Mouse (Mus musculus) hematopoietic stem cell, adult 5-6 weeks (primary cell): ENCODE measurements at regions not wholly inside any gene's neighbourhood (a gene's known extent, or its start where the extent isn't known, plus 50 kb on each side); places are given as distances from the start of the nearest gene placed in this dataset.

ENCODE experiments used
- ATAC-seq, 2 experiments: fragments of 125-278 bp in 1 of 2; replicated peaks in 1 of 2; 2 replicates each; pipeline ENCODE4 v1.8.0; 2016 to 2017; ENCODE audit warnings: inconsistent platforms in 2 of 2, mild to moderate bottlenecking in 2 of 2, moderate number of reproducible peaks in 2 of 2, low read depth in 1 of 2, moderate TSS enrichment in 1 of 2; ENCODE audit not compliant: low FRiP score in 2 of 2, poor library complexity in 2 of 2, severe bottlenecking in 2 of 2, insufficient read depth in 1 of 2, low TSS enrichment in 1 of 2

GRCm38 (mm10) chr2:74378709-74379108, 200.5 kb downstream of the Lnpk start:
- ATAC-seq: no peak

GRCm38 (mm10) chr2:74373938-74374337, 205.3 kb downstream of the Lnpk start:
- ATAC-seq: no peak

GRCm38 (mm10) chr2:74373056-74373455, 206.2 kb downstream of the Lnpk start:
- no peak for ATAC-seq

GRCm38 (mm10) chr2:74363255-74363654, 216.0 kb downstream of the Lnpk start:
- ATAC-seq: no peak

DNA sequence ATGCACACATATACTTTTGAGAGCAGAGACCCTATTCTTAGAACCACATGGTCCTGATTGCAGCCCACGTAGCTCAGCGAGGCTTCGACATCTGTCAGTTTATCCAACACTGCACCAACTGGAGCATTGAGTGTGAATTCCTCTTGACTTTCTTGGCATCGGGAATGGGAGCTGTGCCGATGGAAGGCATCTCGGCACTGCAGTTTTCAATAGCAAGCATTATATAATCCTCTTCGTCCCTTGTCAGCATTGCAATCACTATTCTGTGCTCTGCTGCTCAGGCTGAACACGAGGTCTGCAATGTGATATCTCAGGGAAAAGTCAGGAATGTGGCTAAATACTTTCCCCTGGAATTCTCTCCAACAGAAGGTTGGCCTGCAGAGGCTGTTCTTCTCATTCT, 224.6 kb downstream of the Lnpk start:
- no peak for ATAC-seq

DNA sequence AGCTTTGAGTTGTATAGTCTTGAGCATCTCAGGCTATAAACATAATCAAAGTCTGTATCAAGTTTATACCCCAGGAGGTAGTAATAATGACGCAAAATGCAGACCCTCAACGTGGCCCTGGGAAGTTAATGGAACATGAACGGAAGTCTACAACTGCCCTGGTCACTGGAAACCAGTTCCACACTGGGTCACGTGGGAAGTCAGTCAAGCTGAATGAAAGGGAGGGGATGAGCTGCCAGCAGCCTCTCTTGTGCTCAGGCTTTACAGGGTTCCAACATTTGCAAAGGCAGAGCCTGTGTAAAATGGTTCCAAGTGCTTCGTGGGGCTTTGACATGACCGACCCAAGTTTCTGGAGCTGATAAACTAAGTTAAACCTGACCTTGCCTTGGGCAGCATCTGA, 229.4 kb downstream of the Lnpk start:
- ATAC-seq: no peak

DNA sequence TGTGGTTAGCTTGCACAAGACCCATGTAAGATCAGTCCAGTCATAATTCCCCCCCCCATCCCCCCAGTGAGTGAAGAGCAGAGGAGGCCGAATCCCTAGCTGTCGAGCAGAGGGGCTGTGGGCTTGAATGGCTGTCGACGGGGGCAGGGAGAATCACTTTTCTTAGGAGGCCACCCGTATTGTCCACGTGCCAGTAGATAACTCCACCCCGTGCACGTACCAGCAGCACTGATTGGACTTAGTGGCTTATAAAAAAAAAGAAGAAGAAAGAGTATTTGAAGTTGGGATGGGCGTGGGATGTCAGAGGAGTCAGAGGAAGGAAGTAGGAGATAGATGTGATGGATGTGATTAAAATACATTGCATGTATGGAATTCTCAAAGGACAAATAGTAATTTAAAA, 272.9 kb downstream of the Lnpk start:
- ATAC-seq: no peak

DNA sequence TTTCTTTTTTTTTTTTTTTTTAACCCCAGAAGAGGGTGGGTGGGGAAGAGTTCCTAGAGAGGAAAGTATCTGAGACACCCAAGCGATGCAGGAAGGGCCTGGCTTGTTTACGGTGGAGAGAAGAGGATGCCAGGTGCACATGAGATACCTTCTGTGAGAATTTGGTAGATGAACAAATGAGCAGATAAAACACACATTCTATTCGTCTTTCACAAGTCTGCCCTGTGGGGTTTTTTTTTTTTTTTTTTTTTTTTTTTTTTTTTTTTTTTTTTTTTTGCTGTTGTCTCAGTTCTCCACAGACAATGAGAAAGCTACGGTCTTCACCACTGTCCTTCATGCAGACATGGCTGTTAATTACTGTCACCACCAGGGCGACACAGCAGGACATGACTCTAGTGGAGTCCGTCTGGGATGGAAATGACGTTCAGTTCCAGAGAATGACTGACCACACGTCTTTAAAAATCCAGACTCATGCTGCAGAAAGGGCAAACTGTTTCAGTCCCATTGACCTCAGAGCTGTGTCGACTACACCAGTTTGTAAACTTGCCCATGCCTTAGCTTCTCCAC, 278.3 kb downstream of the Lnpk start:
- no peak for ATAC-seq

DNA sequence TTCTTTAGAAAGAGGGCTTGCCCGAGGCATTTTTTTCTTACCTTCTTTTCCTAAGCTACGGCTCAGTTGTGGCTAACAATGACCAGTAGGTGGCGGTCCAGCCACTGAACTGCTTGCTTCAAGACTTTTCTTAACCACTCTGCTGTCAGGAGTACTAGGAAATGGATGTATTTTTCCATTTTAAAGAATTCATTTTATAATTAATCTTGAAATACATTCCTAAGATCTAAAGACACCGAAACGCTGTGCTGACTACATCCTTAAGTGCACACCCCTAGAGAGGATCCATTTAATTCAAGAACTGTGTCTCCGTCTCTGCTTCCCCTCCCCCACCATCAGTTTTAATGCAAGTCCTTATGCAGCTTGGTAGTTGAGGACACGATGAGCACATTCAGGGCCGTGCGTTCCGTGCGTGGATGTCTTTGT, 278.9 kb downstream of the Lnpk start:
- peak; percentile 58 to 82; a peak in 3 of 4 replicates for ATAC-seq

GRCm38 (mm10) chr2:74292641-74293040, 286.6 kb downstream of the Lnpk start:
- ATAC-seq: no peak

DNA sequence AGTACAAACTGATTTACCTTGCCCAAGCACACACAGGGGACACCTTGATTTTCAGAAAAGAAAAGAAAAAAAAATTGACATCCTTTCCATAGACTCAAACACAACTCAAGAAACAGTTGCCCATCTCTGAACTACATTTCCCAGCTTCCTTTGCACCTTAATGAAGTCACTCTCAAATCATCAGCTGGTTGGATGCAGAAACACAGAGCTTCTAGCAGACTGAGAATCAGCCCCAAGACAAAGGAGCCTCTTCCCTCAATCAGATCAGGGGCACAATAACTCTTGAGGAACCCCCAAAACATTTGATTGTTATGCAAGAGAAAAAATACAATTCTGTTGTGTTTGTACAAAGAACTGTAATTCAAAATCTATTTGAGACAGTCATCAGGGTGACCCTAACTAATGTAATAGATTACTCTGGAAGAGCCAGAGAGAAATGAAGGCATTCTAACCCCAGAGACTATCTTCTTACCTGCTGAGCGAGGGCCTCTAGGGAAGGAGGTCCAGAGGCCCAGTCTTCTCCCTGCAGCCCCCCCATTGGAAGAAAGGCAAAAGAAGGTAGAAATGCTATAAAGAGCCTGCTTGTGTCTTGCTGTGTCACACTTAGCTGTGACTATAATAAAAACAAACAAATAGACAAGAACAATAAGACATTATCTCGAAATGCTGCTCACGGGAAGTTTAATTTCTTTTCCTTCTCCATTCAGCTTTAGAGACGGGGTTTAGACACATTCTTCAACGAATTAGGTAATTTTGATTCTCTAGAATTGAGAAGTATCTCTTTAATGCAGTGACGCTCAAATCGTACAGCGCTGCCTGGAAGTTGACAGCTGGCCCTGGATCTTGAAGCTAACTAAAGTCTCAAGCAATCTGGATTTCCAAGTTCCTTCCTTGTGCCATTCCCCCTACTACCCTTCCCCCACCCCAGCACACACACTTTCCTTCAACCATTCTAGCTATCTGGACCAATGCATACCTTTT, 287.5 kb downstream of the Lnpk start:
- no peak for ATAC-seq

DNA sequence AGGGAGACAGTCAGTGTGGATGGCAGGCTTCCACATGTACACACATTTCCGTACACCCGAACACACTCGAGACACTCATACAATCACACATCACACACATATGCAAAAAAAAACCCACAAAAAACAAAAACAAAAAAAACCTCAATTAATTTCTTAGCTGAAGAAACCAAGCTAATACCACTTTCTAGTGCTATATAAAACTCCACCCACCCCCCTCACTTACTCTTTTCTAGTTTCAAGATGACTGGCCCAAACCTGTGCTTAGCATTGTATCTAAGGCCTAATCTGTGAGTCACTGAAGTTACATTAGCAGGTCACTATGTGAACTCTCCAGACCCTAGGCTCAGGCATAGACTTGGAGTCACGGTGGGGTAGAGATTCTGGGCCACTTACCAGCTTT, 293.6 kb downstream of the Lnpk start:
- no peak for ATAC-seq

GRCm38 (mm10) chr2:74264963-74265362, 314.3 kb downstream of the Lnpk start:
- ATAC-seq: no peak

DNA sequence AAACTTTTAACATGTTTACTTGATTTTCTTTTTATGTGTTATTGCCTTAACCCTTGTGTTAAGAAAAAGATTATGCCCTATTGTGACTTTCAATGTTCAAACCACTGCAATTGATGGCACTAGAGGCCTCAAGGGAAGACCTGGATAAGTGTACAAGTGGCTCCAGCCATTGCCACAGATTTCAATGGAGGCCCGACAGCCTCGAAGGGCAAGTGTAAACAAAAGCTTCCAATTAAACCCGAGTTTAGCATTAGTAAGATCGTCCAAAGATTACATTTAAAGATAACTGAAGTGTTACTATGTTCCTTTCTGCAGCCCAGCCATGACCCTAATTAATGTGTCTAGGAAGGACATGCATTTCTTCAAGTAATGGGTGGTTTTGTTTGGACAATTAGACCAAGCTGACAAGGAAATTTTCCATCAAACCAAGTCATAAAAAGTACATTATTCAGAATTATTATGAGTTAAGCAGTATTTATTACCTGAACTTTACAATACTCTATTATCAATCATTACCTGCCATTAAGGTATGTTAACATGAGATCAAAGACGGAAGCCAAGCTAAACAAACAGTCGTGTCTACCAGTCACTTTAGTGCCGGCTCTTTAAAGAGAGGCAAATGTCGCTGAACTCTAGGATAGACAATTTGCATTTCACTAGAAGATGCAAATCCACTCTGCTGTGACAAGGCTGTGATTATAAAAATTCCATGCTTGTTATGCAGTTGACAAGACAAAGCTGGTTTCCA, 322.0 kb downstream of the Lnpk start:
- ATAC-seq: no peak

DNA sequence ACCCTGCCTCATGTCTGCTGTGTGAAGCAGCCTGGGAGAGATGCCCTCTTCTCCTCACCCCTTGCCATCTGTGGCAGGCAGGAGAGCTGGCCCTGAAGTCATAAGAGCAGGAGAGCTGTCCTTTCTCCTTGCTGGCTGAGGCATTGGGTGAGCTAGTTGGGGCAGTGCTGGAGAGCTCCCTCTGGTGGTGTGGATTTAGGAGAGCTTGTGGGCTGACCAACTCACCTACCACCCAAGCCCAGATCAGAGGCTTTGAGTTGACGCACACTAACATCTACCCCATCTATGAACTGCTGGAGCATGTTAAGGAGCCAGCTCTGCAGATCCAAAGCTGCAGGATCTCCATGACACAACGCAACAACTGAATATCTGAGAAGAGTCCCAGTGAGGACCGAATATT, 331.7 kb downstream of the Lnpk start:
- no peak for ATAC-seq

GRCm38 (mm10) chr2:74246631-74247030, 332.6 kb downstream of the Lnpk start:
- no peak for ATAC-seq

DNA sequence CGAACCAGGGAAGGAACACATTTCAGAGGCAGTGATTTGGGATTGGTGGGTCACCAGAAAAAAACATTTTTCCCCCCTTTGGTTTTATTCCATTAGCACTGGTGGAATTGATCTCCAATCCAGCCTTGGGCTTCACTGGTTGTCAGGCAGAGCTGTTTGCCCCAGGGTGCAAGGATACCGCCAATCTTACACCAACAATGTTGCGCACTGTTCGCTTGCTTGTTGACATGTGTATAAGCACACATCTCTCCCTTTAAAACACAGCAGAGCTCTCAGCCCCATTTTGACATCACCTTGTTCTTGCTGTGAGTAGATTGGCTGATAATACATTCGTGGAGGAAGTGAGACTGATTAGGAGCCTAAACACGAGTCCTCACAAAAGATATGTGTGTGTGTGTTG, 333.1 kb upstream of the Atp5g3 start:
- ATAC-seq: no peak

DNA sequence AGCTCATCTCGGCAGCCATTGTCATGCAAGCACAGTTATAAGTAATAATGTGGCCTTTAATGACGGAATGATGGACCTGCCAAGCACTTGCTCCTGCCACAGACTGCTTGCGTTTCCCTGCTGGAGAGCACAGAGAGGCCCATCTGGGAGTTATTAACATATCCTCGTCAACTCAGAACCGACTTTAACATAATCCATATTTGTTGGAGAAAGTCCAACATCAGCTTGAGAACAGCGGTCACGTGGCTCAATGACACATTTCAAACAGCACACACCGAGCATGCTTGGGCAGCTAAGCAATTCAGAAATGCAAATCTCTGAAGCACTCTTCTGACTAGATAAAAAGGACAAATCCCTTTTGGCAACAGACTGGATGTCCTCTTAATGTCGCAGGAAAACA, 332.7 kb upstream of the Atp5g3 start:
- ATAC-seq: no peak
